Mouse (Mus musculus) hematopoietic stem cell, adult 5-6 weeks (primary cell): ENCODE measurements around the gene Gpatch8. TPM values are rescaled to one million over a fixed set of nuclear protein-coding genes. Genes with fewer than 3 reads are reported as not detected.

Experiments
- ATAC-seq, 2 experiments: fragments of 125-278 bp in 1 of 2; replicated peaks in 1 of 2; 2 replicates each; pipeline ENCODE4 v1.8.0; 2016 to 2017; ENCODE audit warnings: inconsistent platforms in 2 of 2, mild to moderate bottlenecking in 2 of 2, moderate number of reproducible peaks in 2 of 2, low read depth in 1 of 2, moderate TSS enrichment in 1 of 2; ENCODE audit not compliant: low FRiP score in 2 of 2, poor library complexity in 2 of 2, severe bottlenecking in 2 of 2, insufficient read depth in 1 of 2, low TSS enrichment in 1 of 2
- total RNA-seq: library from RNA; stranded (forward); fragments of 172-1452, 232-1000 nt; gene quantifications from 2 replicates; pipeline ENCODE4 v1.2.3, GENCODE M21; 2017

The Gpatch8 gene
- total RNA-seq, 1 experiment from 2014 or later = 38.6 TPM

GRCm38 (mm10) chr11:102445264-102445890 lies 110.8 kb downstream of the Gpatch8 start:
- no peak for ATAC-seq

DNA sequence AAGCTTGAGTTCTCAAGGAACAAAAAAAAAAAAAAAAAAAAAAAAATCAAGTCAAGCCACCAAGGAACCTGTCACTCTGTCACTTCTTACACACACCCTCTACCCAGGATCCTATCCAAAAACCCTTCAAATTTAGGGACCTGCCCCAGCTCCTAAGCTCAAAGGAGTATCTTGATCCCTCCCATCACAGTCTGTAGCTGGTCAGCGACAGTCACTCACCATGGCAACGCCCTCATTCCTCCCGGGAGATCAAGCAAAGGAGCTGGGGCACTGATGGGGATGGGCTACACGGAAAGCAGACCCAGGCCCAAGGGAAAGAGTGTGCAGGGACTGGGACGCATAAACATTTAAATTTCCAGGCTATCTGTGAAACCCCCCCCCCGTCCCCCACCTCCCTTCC lies 111.4 kb downstream of the Gpatch8 start:
- ATAC-seq = no peak

- ATAC-seq = no peak
These were observed 111.9 kb downstream of the Gpatch8 start for GRCm38 (mm10) chr11:102444321-102444720.

- ATAC-seq = no peak
These were observed 112.5 kb downstream of the Gpatch8 start for GRCm38 (mm10) chr11:102443740-102444139.

DNA sequence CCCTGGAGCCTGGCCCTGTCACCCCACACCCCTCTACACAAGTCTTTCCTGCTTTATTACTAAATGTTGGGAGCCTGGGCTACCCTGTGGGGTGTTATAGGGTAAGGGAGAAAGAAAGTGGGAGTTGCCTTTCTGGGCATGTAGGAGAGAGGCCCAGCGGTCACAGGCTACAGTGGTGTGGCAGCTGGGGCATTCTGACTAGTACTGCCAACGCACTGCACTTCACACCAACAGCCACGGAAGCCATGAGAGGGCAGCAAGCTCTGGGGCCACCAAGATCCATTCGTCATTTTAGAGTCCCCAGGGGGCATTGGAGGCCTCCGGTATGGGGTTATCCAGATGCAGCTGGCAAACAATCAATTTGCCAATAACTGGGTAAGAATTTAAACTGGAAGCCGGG lies 114.1 kb downstream of the Gpatch8 start:
- ATAC-seq = no peak

GRCm38 (mm10) chr11:102441434-102441833 lies 114.8 kb downstream of the Gpatch8 start:
- no peak for ATAC-seq

DNA sequence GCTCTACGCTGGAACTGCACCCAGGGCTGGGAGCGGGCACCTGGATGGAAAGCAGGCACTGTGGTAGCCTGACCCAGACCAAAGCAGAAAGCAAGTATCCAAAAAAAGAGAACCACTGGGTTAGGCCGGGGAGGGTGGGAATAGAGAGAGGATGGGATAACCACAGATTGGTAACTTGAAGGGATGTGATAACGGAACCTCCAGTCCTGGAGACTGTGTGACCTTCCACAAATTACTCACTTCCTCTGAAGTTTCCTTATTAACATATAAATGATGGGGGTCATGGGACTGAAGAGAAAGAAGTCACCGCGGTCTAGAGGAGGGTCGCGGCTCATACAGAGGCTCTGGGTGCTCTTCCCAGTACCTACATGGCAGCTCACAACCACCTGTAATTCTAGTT lies 115.9 kb downstream of the Gpatch8 start:
- ATAC-seq = no peak

GRCm38 (mm10) chr11:102439093-102440082 lies 116.8 kb downstream of the Gpatch8 start:
- no peak for ATAC-seq

DNA sequence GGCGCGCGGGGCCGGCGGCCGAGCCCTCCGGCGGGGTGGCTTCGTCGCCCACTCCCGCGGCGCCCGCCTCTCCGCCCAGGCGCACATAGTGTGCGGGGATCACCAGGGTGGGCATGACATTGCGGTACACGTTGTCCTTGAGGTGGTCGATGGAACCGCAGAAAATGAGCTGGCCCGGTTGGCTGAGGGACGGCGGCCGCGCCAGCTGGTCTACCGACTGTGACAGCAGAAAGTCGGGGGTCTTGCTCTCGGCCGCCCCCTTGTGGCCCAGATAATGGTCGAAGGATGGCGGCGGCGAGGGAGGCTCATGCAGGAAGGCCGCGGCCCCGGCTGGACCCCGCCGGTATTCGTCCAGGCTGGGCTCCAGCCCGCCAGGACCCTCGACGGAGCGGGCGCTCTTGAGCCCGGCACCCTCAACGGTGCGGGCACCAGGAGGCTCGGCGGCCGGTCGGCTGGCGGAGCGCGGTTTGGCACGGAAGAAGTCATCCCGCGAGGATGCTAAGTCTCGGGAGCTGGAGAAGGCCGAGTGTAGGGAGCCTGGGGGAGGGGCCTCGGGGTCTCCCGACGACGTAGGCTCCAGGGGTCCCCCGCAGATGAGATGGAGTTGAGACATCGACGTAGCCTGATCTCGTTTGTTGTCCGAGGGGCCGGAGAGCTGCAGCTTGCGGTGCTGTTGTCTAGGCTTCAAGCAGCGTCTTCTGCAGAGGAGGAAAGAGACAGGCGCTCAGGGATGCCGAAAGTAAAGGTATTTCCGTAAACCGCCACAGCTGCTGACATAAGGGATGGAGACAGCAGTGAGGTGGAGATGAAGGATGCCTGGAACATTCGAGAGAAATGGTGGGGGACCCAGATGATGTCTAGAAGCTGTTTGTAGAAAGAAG lies 117.7 kb downstream of the Gpatch8 start:
- ATAC-seq = peak; percentile 24 to 57; a peak in 2 of 4 replicates

- ATAC-seq = no peak
These were observed 118.8 kb downstream of the Gpatch8 start for GRCm38 (mm10) chr11:102437120-102438061.

DNA sequence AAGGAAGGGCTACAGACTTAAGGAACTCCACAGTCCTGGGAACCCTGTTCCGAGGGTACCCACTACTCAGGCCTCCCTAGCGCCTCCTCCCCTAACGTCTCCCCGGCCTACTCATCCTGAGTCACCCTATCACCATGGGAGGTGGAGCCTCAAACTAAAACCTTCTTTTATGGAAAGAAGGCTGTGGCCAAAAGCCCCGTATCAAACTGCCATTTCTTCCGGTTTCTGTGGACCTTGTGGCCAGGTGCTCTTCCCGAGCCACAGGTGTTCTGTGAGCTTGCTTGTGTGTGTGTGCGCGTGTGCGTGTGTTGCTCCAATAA lies 119.8 kb downstream of the Gpatch8 start:
- ATAC-seq = no peak

- no peak for ATAC-seq
These were observed 120.3 kb downstream of the Gpatch8 start for GRCm38 (mm10) chr11:102435754-102436470.

- no peak for ATAC-seq
These were observed 121.1 kb downstream of the Gpatch8 start for GRCm38 (mm10) chr11:102434816-102435705.

GRCm38 (mm10) chr11:102434406-102434805 lies 121.8 kb downstream of the Gpatch8 start:
- ATAC-seq = 0 out of 4 replicates have a peak, but pooled peaks of 1 of the 2 experiments have one; percentile 29

- no peak for ATAC-seq
These were observed 122.3 kb downstream of the Gpatch8 start for GRCm38 (mm10) chr11:102433866-102434265.
